Mouse (Mus musculus): ENCODE data around the gene Krt6b. TPM values are rescaled to one million over a fixed set of nuclear protein-coding genes. Genes with fewer than 3 reads are reported as not detected.

Gene Krt6b
- total and polyA plus RNA-seq, 3 experiments = not detected

DNA sequence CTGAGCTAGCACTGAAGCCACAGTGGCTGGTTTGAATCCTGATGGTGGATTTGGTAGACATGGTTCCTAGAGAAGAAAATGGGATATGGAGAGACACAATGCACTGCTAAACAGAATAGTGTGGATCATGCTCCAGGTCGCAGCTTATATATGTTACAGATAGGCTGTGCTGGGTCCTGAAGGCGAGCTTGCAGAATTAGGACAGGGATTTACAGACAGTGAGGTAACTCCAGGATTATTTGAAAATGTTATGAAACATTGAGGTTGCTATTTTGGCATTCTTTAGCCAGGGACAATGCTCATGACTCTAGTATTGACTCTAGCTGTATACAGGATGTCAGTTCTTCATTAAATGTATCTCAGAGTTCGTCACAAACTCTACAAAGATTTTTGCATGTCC, 32.8 kb downstream of the Krt6b start, which contains the start of gene Gm5478:
TSS of gene Gm5478 (minus strand) at position 101 of the 400 bp plus-strand sequence.
- Histone ChIP-seq H3K4me3 (ENCODE audit: low read depth, low read length) (no peak within 1 kb of the TSS), H3K4me1 (ENCODE audit: insufficient read depth, low read depth, low read length) (no peaks in the 10 kb centered on the region), H3K36me3 (replicated peaks) (no peaks in the 10 kb centered on the region), H3K9me3 (replicated peaks) (peaks cover 17% of the 10 kb centered on the region), H3K27me3 (ENCODE audit: insufficient read depth, low read length) (no peaks in the 10 kb centered on the region)
- DNase-seq (ENCODE audit: low spot score) (no peak), ATAC-seq (ENCODE audit: extremely low read depth, insufficient number of reproducible peaks, low FRiP score, poor library complexity, severe bottlenecking) (no peak)
- TF ChIP-seq GATA2 (IDR thresholded peaks at IDR 0.05; ENCODE audit: borderline replicate concordance, low read depth, low read length) = no peak
- no peak for TF ChIP-seq CTCF (IDR thresholded peaks at IDR 0.05; ENCODE audit: low read depth, low read length)
- TF ChIP-seq POLR2AphosphoS5 (IDR thresholded peaks at IDR 0.05; ENCODE audit: insufficient replicate concordance, low read depth, low read length) = no peak
- no peak for TF ChIP-seq GATA1 (IDR thresholded peaks at IDR 0.05; ENCODE audit: borderline replicate concordance, low read length)

DNA sequence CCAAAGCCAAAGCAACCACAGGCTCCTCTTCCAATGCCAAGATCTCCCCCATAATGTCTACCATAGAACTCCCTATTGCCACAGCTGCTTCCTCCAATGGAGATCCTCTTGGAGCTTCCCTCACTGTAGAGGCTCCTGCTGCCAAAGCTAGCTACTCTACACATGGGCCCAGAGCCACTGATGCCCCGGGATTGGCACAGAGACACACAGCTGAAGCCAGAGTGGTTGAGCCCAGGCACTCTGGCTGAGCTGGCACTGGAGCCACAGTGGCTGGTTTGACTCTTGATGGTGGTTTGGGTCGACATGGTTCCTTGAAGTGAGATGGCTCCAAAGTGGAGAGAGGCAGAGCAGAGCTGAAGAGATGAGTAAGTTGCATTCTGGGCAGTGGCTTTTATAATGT, 52.2 kb downstream of the Krt6b start, which contains the start of gene Gm5414:
TSS of gene Gm5414 (minus strand) at position 305 of the 400 bp plus-strand sequence.
- TF ChIP-seq TAL1 (conservative IDR thresholded peaks at IDR 0.05; ENCODE audit: low read depth, low read length) (no peak), GATA2 (IDR thresholded peaks at IDR 0.05; ENCODE audit: borderline replicate concordance, low read depth, low read length) (no peak), CTCF (IDR thresholded peaks at IDR 0.05; ENCODE audit: low read depth, low read length) (no peak), POLR2AphosphoS5 (IDR thresholded peaks at IDR 0.05; ENCODE audit: insufficient replicate concordance, low read depth, low read length) (no peak), GATA1 (IDR thresholded peaks at IDR 0.05; ENCODE audit: borderline replicate concordance, low read length) (no peak)
- Histone ChIP-seq H3K9me3 (replicated peaks) (peaks cover 12% of the 10 kb centered on the region), H3K4me1 (ENCODE audit: insufficient read depth, low read depth, low read length) (no peaks in the 10 kb centered on the region), H3K27me3 (ENCODE audit: insufficient read depth, low read length) (no peaks in the 10 kb centered on the region; the same call in 1 of the 2 replicates), H3K36me3 (replicated peaks) (no peaks in the 10 kb centered on the region), H3K4me3 (ENCODE audit: low read depth, low read length) (no peak within 1 kb of the TSS)
- ATAC-seq (ENCODE audit: extremely low read depth, insufficient number of reproducible peaks, low FRiP score, poor library complexity, severe bottlenecking) = no peak
- DNase-seq (ENCODE audit: low spot score) = no peak

Other genes starting within 250 kb of the Krt6b start
Only the 20 nearest of the 22 such genes appear.
- gene Krt88, start 232.5 kb downstream of the Krt6b start, total RNA-seq (2014; fragmentation: Nextera tagmentation) = not detected in 2 replicates
- gene Krt88, start 232.5 kb downstream of the Krt6b start, total RNA-seq (2017) = not detected in 2 replicates
- gene Krt88, start 232.5 kb downstream of the Krt6b start, polyA plus RNA-seq (2012) = not detected in 2 replicates
- gene Krt81, start 216.5 kb downstream of the Krt6b start, total RNA-seq (2014; fragmentation: Nextera tagmentation) = not detected in 2 replicates
- gene Krt81, start 216.5 kb downstream of the Krt6b start, total RNA-seq (2017) = not detected in 2 replicates
- gene Krt81, start 216.5 kb downstream of the Krt6b start, polyA plus RNA-seq (2012) = not detected in 2 replicates
- not detected in 2 replicates for gene Krt86, start 206.8 kb downstream of the Krt6b start, total RNA-seq (2014; fragmentation: Nextera tagmentation)
- gene Krt86, start 206.8 kb downstream of the Krt6b start, total RNA-seq (2017) = 0.11 TPM in 1 of 2 replicates, not detected in the other
- not detected in 2 replicates for gene Krt86, start 206.8 kb downstream of the Krt6b start, polyA plus RNA-seq (2012)
- not detected in 2 replicates for gene Krt83, start 188.8 kb downstream of the Krt6b start, total RNA-seq (2014; fragmentation: Nextera tagmentation)
- not detected in 2 replicates for gene Krt83, start 188.8 kb downstream of the Krt6b start, total RNA-seq (2017)
- not detected in 2 replicates for gene Krt83, start 188.8 kb downstream of the Krt6b start, polyA plus RNA-seq (2012)
- gene Gm49425, start 163.0 kb downstream of the Krt6b start, total RNA-seq (2014; fragmentation: Nextera tagmentation) = not detected in 2 replicates
- not detected in 2 replicates for gene Gm49425, start 163.0 kb downstream of the Krt6b start, total RNA-seq (2017)
- not detected in 2 replicates for gene Gm49425, start 163.0 kb downstream of the Krt6b start, polyA plus RNA-seq (2012)
- gene Krt84, start 147.5 kb downstream of the Krt6b start, total RNA-seq (2014; fragmentation: Nextera tagmentation) = not detected in 2 replicates
- 0.05 TPM in 1 of 2 replicates, not detected in the other for gene Krt84, start 147.5 kb downstream of the Krt6b start, total RNA-seq (2017)
- gene Krt84, start 147.5 kb downstream of the Krt6b start, polyA plus RNA-seq (2012) = not detected in 2 replicates
- not detected in 2 replicates for gene Krt82, start 129.6 kb downstream of the Krt6b start, total RNA-seq (2014; fragmentation: Nextera tagmentation)
- gene Krt82, start 129.6 kb downstream of the Krt6b start, total RNA-seq (2017) = not detected in 2 replicates
- not detected in 2 replicates for gene Krt82, start 129.6 kb downstream of the Krt6b start, polyA plus RNA-seq (2012)
- not detected in 2 replicates for gene Krt90, start 117.3 kb downstream of the Krt6b start, total RNA-seq (2014; fragmentation: Nextera tagmentation)
- not detected in 2 replicates for gene Krt90, start 117.3 kb downstream of the Krt6b start, total RNA-seq (2017)
- gene Krt90, start 117.3 kb downstream of the Krt6b start, polyA plus RNA-seq (2012) = not detected in 2 replicates
- gene Krt75, start 106.4 kb downstream of the Krt6b start, total RNA-seq (2014; fragmentation: Nextera tagmentation) = not detected in 2 replicates
- gene Krt75, start 106.4 kb downstream of the Krt6b start, total RNA-seq (2017) = 0.05 TPM in 1 of 2 replicates, not detected in the other
- gene Krt75, start 106.4 kb downstream of the Krt6b start, polyA plus RNA-seq (2012) = not detected in 2 replicates
- gene Gm5414, start 52.1 kb downstream of the Krt6b start, total RNA-seq (2014; fragmentation: Nextera tagmentation) = not detected in 2 replicates
- gene Gm5414, start 52.1 kb downstream of the Krt6b start, total RNA-seq (2017) = not detected in 2 replicates
- not detected in 2 replicates for gene Gm5414, start 52.1 kb downstream of the Krt6b start, polyA plus RNA-seq (2012)
- gene Gm5478, start 32.9 kb downstream of the Krt6b start, total RNA-seq (2014; fragmentation: Nextera tagmentation) = not detected in 2 replicates
- 0.33 TPM in 1 of 2 replicates, not detected in the other for gene Gm5478, start 32.9 kb downstream of the Krt6b start, total RNA-seq (2017)
- gene Gm5478, start 32.9 kb downstream of the Krt6b start, polyA plus RNA-seq (2012) = not detected in 2 replicates
- not detected in 2 replicates for gene Krt6a, start 14.0 kb upstream of the Krt6b start, total RNA-seq (2014; fragmentation: Nextera tagmentation)
- gene Krt6a, start 14.0 kb upstream of the Krt6b start, total RNA-seq (2017) = not detected in 2 replicates
- not detected in 2 replicates for gene Krt6a, start 14.0 kb upstream of the Krt6b start, polyA plus RNA-seq (2012)
- gene Krt5, start 32.6 kb upstream of the Krt6b start, total RNA-seq (2014; fragmentation: Nextera tagmentation) = not detected in 2 replicates
- gene Krt5, start 32.6 kb upstream of the Krt6b start, total RNA-seq (2017) = not detected in 2 replicates
- gene Krt5, start 32.6 kb upstream of the Krt6b start, polyA plus RNA-seq (2012) = not detected in 2 replicates
- not detected in 2 replicates for gene Krt71, start 62.8 kb upstream of the Krt6b start, total RNA-seq (2014; fragmentation: Nextera tagmentation)
- gene Krt71, start 62.8 kb upstream of the Krt6b start, total RNA-seq (2017) = not detected in 2 replicates
- gene Krt71, start 62.8 kb upstream of the Krt6b start, polyA plus RNA-seq (2012) = not detected in 2 replicates
- not detected in 2 replicates for gene Krt72, start 106.2 kb upstream of the Krt6b start, total RNA-seq (2014; fragmentation: Nextera tagmentation)
- gene Krt72, start 106.2 kb upstream of the Krt6b start, total RNA-seq (2017) = 0.23 TPM in 1 of 2 replicates, not detected in the other
- gene Krt72, start 106.2 kb upstream of the Krt6b start, polyA plus RNA-seq (2012) = not detected in 2 replicates
- not detected in 2 replicates for gene Krt73, start 122.1 kb upstream of the Krt6b start, total RNA-seq (2014; fragmentation: Nextera tagmentation)
- not detected in 2 replicates for gene Krt73, start 122.1 kb upstream of the Krt6b start, total RNA-seq (2017)
- not detected in 2 replicates for gene Krt73, start 122.1 kb upstream of the Krt6b start, polyA plus RNA-seq (2012)
- gene Krt2, start 137.9 kb upstream of the Krt6b start, total RNA-seq (2014; fragmentation: Nextera tagmentation) = not detected in 2 replicates
- not detected in 2 replicates for gene Krt2, start 137.9 kb upstream of the Krt6b start, total RNA-seq (2017)
- not detected in 2 replicates for gene Krt2, start 137.9 kb upstream of the Krt6b start, polyA plus RNA-seq (2012)
- gene Krt1, start 170.5 kb upstream of the Krt6b start, total RNA-seq (2014; fragmentation: Nextera tagmentation) = not detected in 2 replicates
- gene Krt1, start 170.5 kb upstream of the Krt6b start, total RNA-seq (2017) = 0.11 and 0.12 TPM in 2 replicates
- gene Krt1, start 170.5 kb upstream of the Krt6b start, polyA plus RNA-seq (2012) = not detected in 2 replicates
- gene Krt77, start 189.4 kb upstream of the Krt6b start, total RNA-seq (2014; fragmentation: Nextera tagmentation) = not detected in 2 replicates
- gene Krt77, start 189.4 kb upstream of the Krt6b start, total RNA-seq (2017) = 0.05 TPM in 1 of 2 replicates, not detected in the other
- not detected in 2 replicates for gene Krt77, start 189.4 kb upstream of the Krt6b start, polyA plus RNA-seq (2012)
- gene Krt76, start 212.6 kb upstream of the Krt6b start, total RNA-seq (2014; fragmentation: Nextera tagmentation) = not detected in 2 replicates
- 0.05 TPM in 1 of 2 replicates, not detected in the other for gene Krt76, start 212.6 kb upstream of the Krt6b start, total RNA-seq (2017)
- not detected in 2 replicates for gene Krt76, start 212.6 kb upstream of the Krt6b start, polyA plus RNA-seq (2012)